Mouse (Mus musculus) E14TG2a.4 (cell line): ENCODE measurements around the gene Kcnn1.
A peak's percentile ranks its signal among the peaks of the same experiment; 100 is the strongest.

ENCODE experiments used
- H3K27me3 ChIP-seq: 2 replicates; pipeline ENCODE4 v1.6.1; 2014; ENCODE audit warnings: low read length, control low read depth; ENCODE audit not compliant: insufficient read depth
- H3K36me3 ChIP-seq: 2 replicates; pipeline ENCODE4 v1.6.1; 2014; ENCODE audit warnings: low read length, control low read depth; ENCODE audit not compliant: insufficient read depth
- H3K4me1 ChIP-seq: replicated peaks from 2 replicates; pipeline ENCODE4 v1.6.1; 2014; ENCODE audit warnings: low read depth, low read length, control low read depth
- H3K4me3 ChIP-seq: replicated peaks from 2 replicates; pipeline ENCODE4 v1.5.1; 2014; ENCODE audit warnings: mild to moderate bottlenecking, low read length
- H3K9me3 ChIP-seq: 2 replicates; pipeline ENCODE4 v1.6.1; 2014; ENCODE audit warnings: low read length, control low read depth
- CTCF ChIP-seq: conservative IDR thresholded peaks from 2 replicates; pipeline ENCODE4 v1.5.1; 2014; ENCODE audit warnings: low read length
- NANOG ChIP-seq: IDR thresholded peaks from 2 replicates; pipeline ENCODE4 v1.6.1; 2014; ENCODE audit warnings: borderline replicate concordance, low read length, mixed read lengths
- POU5F1 ChIP-seq: IDR thresholded peaks from 2 replicates; pipeline ENCODE4 v1.6.1; 2014; ENCODE audit warnings: low read length, borderline replicate concordance

Gene Kcnn1

GRCm38 (mm10) chr8:70885612-70886011 lies 22.6 kb upstream of the Kcnn1 start:
- TF ChIP-seq NANOG (no peak), CTCF (no peak), POU5F1 (no peak)
- Histone ChIP-seq H3K9me3 (no peaks in the 10 kb centered on the region), H3K27me3 (peaks cover 22% of the 10 kb centered on the region), H3K36me3 (no peaks in the 10 kb centered on the region), H3K4me3 (peak overlapping the region; percentile 24; the same call in 1 of the 2 replicates), H3K4me1 (peaks cover 75% of the 10 kb centered on the region)

DNA sequence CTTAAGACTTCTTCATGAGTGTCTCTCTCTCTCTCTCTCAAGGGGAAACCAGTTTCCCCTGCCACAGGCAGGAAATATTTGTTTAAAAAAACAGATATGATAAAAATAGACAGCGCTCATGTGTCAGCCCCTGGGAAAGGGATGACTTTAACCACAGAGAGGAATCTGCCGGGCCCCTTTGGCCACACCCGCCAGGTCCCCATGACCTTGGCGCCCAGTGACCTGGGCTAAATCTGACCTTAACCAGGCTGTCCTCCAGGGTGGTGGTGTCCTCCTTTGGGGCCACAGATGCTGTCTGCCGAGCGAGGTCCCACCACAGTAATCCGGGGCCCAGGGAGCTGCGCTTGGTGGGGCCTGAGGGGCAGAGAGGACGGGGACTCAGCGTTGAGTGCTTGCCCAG lies 21.6 kb upstream of the Kcnn1 start:
- H3K36me3 ChIP-seq: no peaks in the 10 kb centered on the region
- H3K27me3 ChIP-seq: peaks cover 14% of the 10 kb centered on the region; the same call in 1 of the 2 replicates
- TF ChIP-seq CTCF (no peak), NANOG (no peak), POU5F1 (no peak)
- H3K4me3 ChIP-seq: peak overlapping the region; percentile 35
- H3K4me1 ChIP-seq: peaks cover 83% of the 10 kb centered on the region
- H3K9me3 ChIP-seq: no peaks in the 10 kb centered on the region

GRCm38 (mm10) chr8:70884186-70884585 lies 21.1 kb upstream of the Kcnn1 start:
- H3K36me3 ChIP-seq: no peaks in the 10 kb centered on the region
- peaks cover 12% of the 10 kb centered on the region; the same call in 1 of the 2 replicates for H3K27me3 ChIP-seq
- H3K4me3 ChIP-seq: 0 out of 2 replicates have a peak overlapping the region, but pooled peaks have one; percentile 23
- no peaks in the 10 kb centered on the region for H3K9me3 ChIP-seq
- TF ChIP-seq CTCF: no peak
- TF ChIP-seq NANOG: no peak
- H3K4me1 ChIP-seq: peaks cover 85% of the 10 kb centered on the region

DNA sequence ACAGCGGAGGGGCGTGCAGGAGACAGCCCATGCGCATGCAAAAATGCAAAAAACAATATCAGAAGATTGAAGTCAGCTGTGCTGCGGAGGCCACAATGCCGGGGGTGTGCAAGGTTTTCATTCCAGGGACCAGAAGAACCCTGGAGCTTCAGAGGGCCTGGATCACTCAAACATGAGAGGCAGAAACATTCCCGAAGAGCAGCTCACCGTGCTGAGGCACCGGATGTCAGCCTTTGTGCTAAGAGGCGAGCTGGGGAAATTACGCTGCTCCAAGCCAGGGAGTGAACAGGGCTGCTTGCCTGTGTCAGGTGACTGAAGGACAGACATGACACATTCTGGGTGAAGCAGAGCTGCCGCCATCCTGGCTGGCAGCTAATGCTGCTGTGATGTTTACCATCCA lies 17.5 kb upstream of the Kcnn1 start:
- no peak for TF ChIP-seq CTCF
- TF ChIP-seq POU5F1: no peak
- no peak for TF ChIP-seq NANOG
- Histone ChIP-seq H3K9me3 (no peaks in the 10 kb centered on the region), H3K36me3 (no peaks in the 10 kb centered on the region), H3K4me1 (peaks cover 81% of the 10 kb centered on the region), H3K27me3 (no peaks in the 10 kb centered on the region), H3K4me3 (peak overlapping the region; percentile 61)

- Histone ChIP-seq H3K4me1 (peaks cover 81% of the 10 kb centered on the region), H3K4me3 (peak overlapping the region; percentile 61), H3K27me3 (no peaks in the 10 kb centered on the region), H3K36me3 (no peaks in the 10 kb centered on the region), H3K9me3 (no peaks in the 10 kb centered on the region)
- TF ChIP-seq POU5F1: no peak
- TF ChIP-seq CTCF: no peak
- no peak for TF ChIP-seq NANOG
These were observed 17.1 kb upstream of the Kcnn1 start for GRCm38 (mm10) chr8:70880126-70880525.

GRCm38 (mm10) chr8:70879500-70879899 lies 16.4 kb upstream of the Kcnn1 start:
- TF ChIP-seq POU5F1 (no peak), NANOG (no peak), CTCF (no peak)
- peaks cover 81% of the 10 kb centered on the region for H3K4me1 ChIP-seq
- no peaks in the 10 kb centered on the region for H3K36me3 ChIP-seq
- H3K27me3 ChIP-seq: no peaks in the 10 kb centered on the region
- no peaks in the 10 kb centered on the region for H3K9me3 ChIP-seq
- 0 out of 2 replicates have a peak overlapping the region, but pooled peaks have one; percentile 61 for H3K4me3 ChIP-seq

DNA sequence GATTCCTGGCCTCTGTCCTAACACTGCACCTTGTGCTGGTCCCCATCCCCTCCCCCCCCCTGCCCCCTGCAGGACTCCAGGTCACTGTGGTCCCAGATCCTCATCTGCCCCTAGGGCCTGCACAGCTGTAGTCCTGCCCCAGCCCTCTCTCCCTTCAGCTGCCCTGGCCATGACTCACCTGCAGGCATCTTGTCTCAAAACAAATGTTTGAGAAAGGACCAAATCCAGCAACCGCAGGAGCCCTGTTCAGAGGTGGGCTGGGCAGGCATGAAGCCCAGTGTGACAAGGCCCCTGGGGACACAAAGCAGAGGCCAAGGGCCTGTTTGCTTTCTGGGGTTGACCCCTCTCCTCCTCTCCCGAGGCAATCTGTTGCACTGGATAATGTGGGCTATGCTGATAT lies 15.1 kb upstream of the Kcnn1 start:
- no peaks in the 10 kb centered on the region for H3K27me3 ChIP-seq
- H3K4me1 ChIP-seq: peaks cover 76% of the 10 kb centered on the region
- TF ChIP-seq NANOG (no peak), CTCF (no peak), POU5F1 (no peak)
- H3K4me3 ChIP-seq: no peak overlapping the region
- no peaks in the 10 kb centered on the region for H3K9me3 ChIP-seq
- no peaks in the 10 kb centered on the region for H3K36me3 ChIP-seq

DNA sequence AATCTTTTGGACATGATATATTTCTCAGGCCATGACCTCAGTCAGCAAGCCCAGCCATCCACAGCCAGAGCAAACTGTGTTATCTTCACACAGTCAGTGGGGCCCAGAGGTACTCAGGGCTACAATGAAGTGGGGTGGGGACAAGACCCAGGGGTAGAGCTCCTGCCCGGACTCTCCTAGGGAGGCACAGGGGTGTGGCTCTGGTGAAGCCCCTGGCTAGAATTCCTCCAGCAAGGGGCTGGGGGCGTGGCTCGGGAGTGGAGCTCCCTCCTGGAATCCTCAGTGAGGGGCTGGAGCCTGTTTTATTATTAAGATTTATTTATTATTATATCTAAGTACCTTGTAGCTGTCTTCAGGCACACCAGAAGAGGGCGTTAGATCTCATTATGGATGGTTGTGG lies 13.3 kb upstream of the Kcnn1 start:
- no peak overlapping the region for H3K4me3 ChIP-seq
- TF ChIP-seq NANOG: no peak
- no peak for TF ChIP-seq POU5F1
- no peak for TF ChIP-seq CTCF
- H3K36me3 ChIP-seq: peaks cover 3% of the 10 kb centered on the region; the same call in 1 of the 2 replicates
- peaks cover 84% of the 10 kb centered on the region for H3K4me1 ChIP-seq
- no peaks in the 10 kb centered on the region for H3K9me3 ChIP-seq
- no peaks in the 10 kb centered on the region for H3K27me3 ChIP-seq

DNA sequence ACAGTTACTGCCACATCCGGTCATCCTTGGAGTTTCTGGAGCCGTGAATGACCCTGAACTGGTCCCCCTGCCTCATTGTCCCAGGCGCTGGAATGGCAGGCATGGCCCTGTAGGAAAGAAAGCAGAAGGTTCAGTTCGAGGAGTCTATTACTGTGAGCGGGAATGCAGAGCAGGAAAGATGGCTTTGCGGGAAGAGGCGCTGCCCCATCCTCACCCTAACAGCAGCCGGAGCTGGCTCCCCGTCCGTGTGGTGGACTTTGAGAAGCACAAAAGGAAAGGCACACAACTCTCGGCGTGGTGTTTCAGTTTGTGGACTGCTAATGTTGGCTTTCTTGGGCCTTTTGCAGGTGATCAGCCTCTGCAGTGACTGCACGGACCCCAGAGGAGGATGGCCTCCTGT lies 11.4 kb upstream of the Kcnn1 start:
- peaks cover 11% of the 10 kb centered on the region for H3K36me3 ChIP-seq
- peaks cover 85% of the 10 kb centered on the region for H3K4me1 ChIP-seq
- TF ChIP-seq POU5F1: no peak
- no peak for TF ChIP-seq NANOG
- no peak for TF ChIP-seq CTCF
- no peaks in the 10 kb centered on the region for H3K9me3 ChIP-seq
- H3K27me3 ChIP-seq: no peaks in the 10 kb centered on the region
- peak overlapping the region; percentile 95 for H3K4me3 ChIP-seq
